Mouse (Mus musculus) hindbrain, postnatal 0 days (tissue): Measurements from ENCODE around the gene Ascc1. TPM values are rescaled to one million over a fixed set of nuclear protein-coding genes. Genes with fewer than 3 reads are reported as not detected.

Experiments used
- ATAC-seq: fragments of 200-750 bp; cut with Nextera tagmentation; 2 replicates; pipeline ENCODE4 v1.8.0; 2017; ENCODE audit warnings: mild to moderate bottlenecking, moderate TSS enrichment, moderate library complexity
- DNase-seq: peaks from one replicate; pipeline ENCODE4 v3.0.0-alpha.2; 2015; ENCODE audit warnings: low spot score
- H3K27ac ChIP-seq: fragments of 300-500 bp; sonication (generic); 2 replicates; pipeline ENCODE4 v1.5.1; 2014; ENCODE audit warnings: mild to moderate bottlenecking
- H3K27me3 ChIP-seq: fragments of 300-500 bp; sonication (generic); 2 replicates; pipeline ENCODE4 v1.6.1; 2014; ENCODE audit warnings: low read length, mixed read lengths; ENCODE audit not compliant: insufficient read depth
- H3K36me3 ChIP-seq: fragments of 300-500 bp; sonication (generic); 2 replicates; pipeline ENCODE4 v1.6.1; 2014; ENCODE audit warnings: low read length, mixed read lengths; ENCODE audit not compliant: insufficient read depth
- H3K4me1 ChIP-seq: fragments of 300-500 bp; sonication (generic); 2 replicates; pipeline ENCODE4 v1.6.1; 2014; ENCODE audit warnings: antibody characterized with exemption, low read length, mixed read lengths; ENCODE audit not compliant: insufficient read depth
- H3K4me2 ChIP-seq: fragments of 300-500 bp; sonication (generic); 2 replicates; pipeline ENCODE4 v1.6.1; 2014; ENCODE audit warnings: low read depth, mild to moderate bottlenecking, low read length, moderate library complexity, mixed read lengths
- H3K4me3 ChIP-seq: fragments of 300-500 bp; sonication (generic); 2 replicates; pipeline ENCODE4 v1.5.1; 2014; ENCODE audit warnings: low read length
- H3K9ac ChIP-seq: fragments of 300-500 bp; sonication (generic); replicated peaks from 2 replicates; pipeline ENCODE4 v1.6.1; 2014; ENCODE audit warnings: mild to moderate bottlenecking, low read length, moderate library complexity, mixed read lengths
- H3K9me3 ChIP-seq: fragments of 300-500 bp; sonication (generic); 2 replicates; pipeline ENCODE4 v1.6.1; 2016; ENCODE audit warnings: low read length, mixed read lengths
- CTCF ChIP-seq: IDR thresholded peaks from 2 replicates; pipeline ENCODE4 v1.5.1; 2016; ENCODE audit warnings: antibody characterized with exemption, control low read depth, low read depth
- WGBS: fragments of 180-500 bp; shearing (Covaris S2); extraction: QIAGEN DNeasy Blood & Tissue Kit; methylation state at CpG from one replicate; pipeline ENCODE4 v1.1.7; 2014; 5-methylcytosine and 5-hydroxymethylcytosine counted together
- polyA plus RNA-seq: library from polyadenylated mRNA; unstranded; fragments of >200 nt; fragmentation: Nextera tagmentation; extraction: Ambion mirVana; gene quantifications from 2 replicates; pipeline ENCODE4 v1.2.1, GENCODE M21; 2015
- total RNA-seq: library from RNA; depleted of rRNA; stranded (reverse); fragments of >200 nt; gene quantifications from 2 replicates; pipeline ENCODE4 v1.2.3, GENCODE M21; 2014

Gene Ascc1
- total and polyA plus RNA-seq, 2 experiments from 2014 or later: 11.5 to 41.8 TPM

DNA sequence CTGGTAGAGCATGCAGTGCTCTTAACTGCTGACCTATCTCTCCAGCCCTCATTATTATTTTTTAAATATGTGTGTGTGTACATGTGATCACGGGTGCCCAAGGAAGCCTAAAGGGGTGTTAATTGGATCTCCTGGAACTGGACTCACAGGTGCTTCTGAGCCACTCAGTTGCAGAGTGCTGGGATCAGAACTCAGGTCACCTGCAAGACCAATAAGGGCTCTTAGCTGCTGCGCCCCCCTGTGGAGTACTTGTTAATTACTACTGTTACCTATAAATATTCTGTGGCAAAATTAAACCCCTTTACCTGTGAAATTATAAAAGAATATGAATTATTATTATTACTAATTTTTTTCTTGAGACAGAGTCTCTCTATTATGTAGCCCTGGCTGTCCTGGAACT is 2.7 kb downstream of the Ascc1 start:
- WGBS: 58% methylated on average over 2 of the region's 2 CpGs

GRCm38 (mm10) chr10:60009115-60009514 is 6.5 kb downstream of the Ascc1 start:
- Histone ChIP-seq H3K9ac (no peak overlapping the region), H3K4me2 (no peak overlapping the region), H3K4me1 (no peaks in the 10 kb centered on the region), H3K4me3 (no peak overlapping the region), H3K9me3 (no peaks in the 10 kb centered on the region), H3K36me3 (peaks cover 3% of the 10 kb centered on the region; the same call in 1 of the 2 replicates), H3K27ac (no peak overlapping the region), H3K27me3 (no peaks in the 10 kb centered on the region)
- no peak for TF ChIP-seq CTCF
- 80% methylated on average over 3 of the region's 3 CpGs for WGBS
- DNase-seq (no peak), ATAC-seq (no peak)

More for the DNA sequence above, 2.7 kb downstream of the Ascc1 start:
- ATAC-seq (no peak), DNase-seq (no peak)
- Histone ChIP-seq H3K4me1 (no peaks in the 10 kb centered on the region; the same call in 1 of the 2 replicates), H3K4me2 (no peak overlapping the region), H3K9me3 (no peaks in the 10 kb centered on the region), H3K9ac (no peak overlapping the region), H3K27ac (no peak overlapping the region), H3K4me3 (no peak overlapping the region), H3K27me3 (no peaks in the 10 kb centered on the region), H3K36me3 (peaks cover 3% of the 10 kb centered on the region; the same call in 1 of the 2 replicates)
- TF ChIP-seq CTCF: no peak

- Histone ChIP-seq H3K36me3 (peaks cover 12% of the 10 kb centered on the region; the same call in 1 of the 2 replicates), H3K27ac (no peak overlapping the region), H3K9me3 (no peaks in the 10 kb centered on the region), H3K4me3 (no peak overlapping the region), H3K27me3 (no peaks in the 10 kb centered on the region), H3K4me1 (no peaks in the 10 kb centered on the region), H3K4me2 (no peak overlapping the region), H3K9ac (no peak overlapping the region)
- 88% methylated on average over 6 of the region's 6 CpGs for WGBS
- ATAC-seq (no peak), DNase-seq (no peak)
- no peak for TF ChIP-seq CTCF
Observed at GRCm38 (mm10) chr10:60016223-60016622, 13.6 kb downstream of the Ascc1 start.

- Histone ChIP-seq H3K9me3 (no peaks in the 10 kb centered on the region), H3K4me2 (no peak overlapping the region), H3K36me3 (peaks cover 12% of the 10 kb centered on the region; the same call in 1 of the 2 replicates), H3K4me3 (no peak overlapping the region), H3K27me3 (no peaks in the 10 kb centered on the region), H3K27ac (no peak overlapping the region), H3K9ac (no peak overlapping the region), H3K4me1 (no peaks in the 10 kb centered on the region)
- TF ChIP-seq CTCF: no peak
- 68% methylated on average over 2 of the region's 2 CpGs for WGBS
- no peak for ATAC-seq
- DNase-seq: no peak
Observed at GRCm38 (mm10) chr10:60019299-60019698, 16.7 kb downstream of the Ascc1 start.

GRCm38 (mm10) chr10:60023751-60024150 is 21.1 kb downstream of the Ascc1 start:
- Histone ChIP-seq H3K4me2 (no peak overlapping the region), H3K36me3 (no peaks in the 10 kb centered on the region), H3K9me3 (no peaks in the 10 kb centered on the region), H3K27me3 (no peaks in the 10 kb centered on the region), H3K4me1 (no peaks in the 10 kb centered on the region; the same call in 1 of the 2 replicates), H3K4me3 (no peak overlapping the region), H3K27ac (no peak overlapping the region), H3K9ac (no peak overlapping the region)
- no peak for TF ChIP-seq CTCF
- WGBS: 87% methylated on average over 1 of the region's 1 CpGs
- ATAC-seq: no peak
- no peak for DNase-seq

- no peak for TF ChIP-seq CTCF
- no peaks in the 10 kb centered on the region for H3K9me3 ChIP-seq
Observed at GRCm38 (mm10) chr10:60026759-60027395, 24.3 kb downstream of the Ascc1 start.

DNA sequence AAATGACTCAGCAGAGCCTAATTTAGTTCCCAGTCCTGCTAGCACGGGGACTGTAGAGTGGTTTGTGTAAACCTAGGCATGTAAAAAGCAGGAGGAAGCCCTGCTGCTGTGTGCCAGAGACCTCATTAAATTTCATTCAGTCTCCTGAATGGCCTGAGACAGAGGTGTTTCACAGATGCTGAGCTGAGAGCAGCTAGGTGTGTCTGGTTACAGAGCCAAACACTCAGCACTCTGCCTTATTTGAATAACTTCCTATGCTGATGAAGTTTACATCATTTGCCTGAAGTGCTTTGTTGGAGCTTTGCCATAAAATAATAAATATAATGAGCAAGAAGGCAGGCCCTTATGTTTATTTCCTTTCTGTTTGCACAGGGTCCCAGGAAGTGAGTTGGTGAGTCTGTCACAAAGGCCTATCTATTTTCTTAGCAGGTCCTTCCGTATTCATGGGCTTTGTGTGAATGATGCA is 25.0 kb downstream of the Ascc1 start:
- no peak for TF ChIP-seq CTCF
- Histone ChIP-seq H3K27me3 (no peaks in the 10 kb centered on the region), H3K36me3 (no peaks in the 10 kb centered on the region), H3K9ac (no peak overlapping the region), H3K27ac (no peak overlapping the region), H3K4me2 (no peak overlapping the region), H3K9me3 (no peaks in the 10 kb centered on the region), H3K4me1 (peaks cover 3% of the 10 kb centered on the region; the same call in 1 of the 2 replicates), H3K4me3 (no peak overlapping the region)
- ATAC-seq (no peak), DNase-seq (no peak)
- WGBS: 53% methylated on average over 2 of the region's 2 CpGs

More at GRCm38 (mm10) chr10:60026759-60027395, 24.3 kb downstream of the Ascc1 start:
- Histone ChIP-seq H3K4me3 (no peak overlapping the region), H3K36me3 (no peaks in the 10 kb centered on the region), H3K9ac (no peak overlapping the region), H3K4me1 (peaks cover 3% of the 10 kb centered on the region; the same call in 1 of the 2 replicates), H3K27ac (0 out of 2 replicates have a peak overlapping the region, but pooled peaks have one; percentile 11), H3K4me2 (no peak overlapping the region), H3K27me3 (no peaks in the 10 kb centered on the region)
- 0 out of 2 replicates have a peak, but pooled peaks have one; percentile 33 for ATAC-seq
- DNase-seq: no peak
- WGBS: 61% methylated on average over 13 of the region's 13 CpGs
